Mouse (Mus musculus): ENCODE measurements around the gene 4933409G03Rik.

DNA sequence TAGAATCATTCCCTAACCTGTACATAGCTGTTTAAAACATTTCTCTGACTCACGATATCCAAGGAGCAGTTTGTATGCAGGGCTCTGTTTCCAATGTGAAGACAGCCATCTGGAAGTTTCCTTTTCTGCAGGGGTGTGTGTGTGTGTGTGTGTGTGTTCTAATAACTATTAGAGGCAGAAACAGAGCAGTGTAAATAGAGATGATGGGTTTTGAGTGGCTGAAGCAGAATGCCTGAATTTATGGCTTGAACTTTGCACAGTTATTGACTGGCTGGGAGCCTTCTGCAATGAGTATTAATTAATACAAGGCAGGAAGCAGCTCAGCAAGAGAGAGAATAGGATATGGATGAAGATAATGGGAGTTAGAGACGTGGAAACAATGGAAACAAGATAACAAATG is 38.0 kb upstream of the 4933409G03Rik start:
- TF ChIP-seq CTCF (IDR thresholded peaks at IDR 0.05 in 2 of 3, conservative IDR thresholded peaks at IDR 0.05 in 1 of 3; ENCODE audit: control insufficient read depth in 1 of 3, insufficient read depth in 1 of 3, low read depth in 2 of 3, low read length in 3 of 3, poor library complexity in 1 of 3, severe bottlenecking in 1 of 3) (no peak), NELFE (IDR thresholded peaks at IDR 0.05; ENCODE audit: low read depth, low read length) (no peak), KAT2A (conservative IDR thresholded peaks at IDR 0.05; ENCODE audit: low read depth, low read length) (no peak), USF1 (IDR thresholded peaks at IDR 0.05; ENCODE audit: low read depth, low read length) (no peak), UBTF (IDR thresholded peaks at IDR 0.05; ENCODE audit: borderline replicate concordance, insufficient read depth, low read depth, low read length) (no peak)

Data from MEL (cell line).